Mouse (Mus musculus): Measurements from ENCODE around the gene AC140267.1. TPM values are rescaled to one million over a fixed set of nuclear protein-coding genes. Genes with fewer than 3 reads are reported as not detected.

Gene AC140267.1
- total RNA-seq, 2 experiments from 2014 or later: 15.2 to 19.6 TPM

DNA sequence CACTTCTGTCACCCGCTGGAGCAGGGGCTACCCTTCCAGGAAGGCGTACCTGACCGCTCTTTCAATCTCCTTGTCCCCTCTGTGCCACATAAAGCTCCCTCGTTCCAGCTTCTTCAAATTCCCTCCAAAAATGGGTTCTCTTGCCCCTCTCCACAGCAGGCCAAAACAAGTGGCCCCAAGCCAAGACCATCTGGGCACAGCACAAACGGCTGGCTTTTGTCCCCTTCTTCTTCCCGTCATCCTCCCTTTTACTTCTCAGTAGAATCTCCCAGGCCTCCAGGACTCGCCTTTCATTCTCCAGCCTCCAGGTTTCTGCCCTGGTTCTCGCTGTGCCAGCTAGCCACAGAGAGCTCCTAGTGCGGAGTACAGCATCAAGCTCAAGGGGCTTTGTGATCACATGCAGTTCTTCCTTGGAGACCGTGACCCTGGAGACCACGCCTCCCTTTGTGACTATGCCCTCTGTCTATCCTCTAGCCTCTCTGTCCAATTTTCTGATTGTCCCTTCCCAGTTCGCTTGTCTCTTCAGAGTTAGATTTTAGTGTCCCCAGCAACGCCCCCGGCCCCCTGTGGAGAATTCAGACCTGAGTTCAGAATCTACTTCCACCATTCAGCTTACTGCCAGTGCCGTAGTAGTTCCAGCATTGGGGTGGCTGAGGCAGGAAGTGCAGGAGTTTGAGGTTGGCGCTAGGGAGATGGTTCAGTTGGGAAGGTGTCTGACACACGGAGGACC, 7.4 kb upstream of the AC140267.1 start:
- DNase-seq (ENCODE audit: low spot score in 2 of 2): no peak

DNA sequence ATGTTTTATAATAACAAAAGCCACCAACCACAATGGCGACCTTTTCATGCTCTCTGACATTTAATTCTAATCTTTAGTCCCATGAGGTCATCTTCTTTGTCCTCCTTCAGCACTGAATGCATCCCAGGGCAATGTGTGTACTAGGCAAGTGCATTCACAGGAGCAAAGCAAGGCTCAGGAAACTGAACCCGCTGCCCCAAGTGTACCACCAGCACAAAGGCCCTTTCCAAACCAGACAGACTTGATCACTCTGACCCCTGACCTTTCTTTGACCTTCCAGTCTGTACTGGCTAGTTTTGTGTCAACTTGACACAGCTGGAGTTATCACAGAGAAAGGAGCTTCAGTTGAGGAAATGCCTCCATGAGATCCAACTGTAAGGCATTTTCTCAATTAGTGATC, 3.3 kb upstream of the AC140267.1 start:
- no peak for DNase-seq (ENCODE audit: low spot score in 2 of 2)

DNA sequence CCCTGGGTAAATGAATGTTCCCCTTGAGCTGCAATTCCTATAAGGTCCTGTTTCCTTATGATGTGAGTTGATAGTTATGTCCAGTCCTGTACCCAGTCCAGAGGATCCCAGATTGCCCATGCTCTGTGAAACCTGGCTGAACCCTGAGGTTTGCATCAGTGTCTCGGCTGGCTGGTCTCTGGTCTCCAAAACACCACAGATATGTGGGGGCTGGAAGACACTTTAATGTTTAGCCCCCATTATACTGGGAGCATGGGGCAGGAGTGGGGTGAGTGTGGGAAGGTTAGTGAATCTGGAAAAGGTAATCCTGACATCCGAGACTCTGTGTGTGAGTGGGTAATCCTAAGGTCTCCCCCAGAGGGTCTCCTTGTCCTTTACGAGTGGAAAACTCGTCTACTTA, 2.6 kb upstream of the AC140267.1 start:
- DNase-seq (ENCODE audit: low spot score in 2 of 2): no peak

DNA sequence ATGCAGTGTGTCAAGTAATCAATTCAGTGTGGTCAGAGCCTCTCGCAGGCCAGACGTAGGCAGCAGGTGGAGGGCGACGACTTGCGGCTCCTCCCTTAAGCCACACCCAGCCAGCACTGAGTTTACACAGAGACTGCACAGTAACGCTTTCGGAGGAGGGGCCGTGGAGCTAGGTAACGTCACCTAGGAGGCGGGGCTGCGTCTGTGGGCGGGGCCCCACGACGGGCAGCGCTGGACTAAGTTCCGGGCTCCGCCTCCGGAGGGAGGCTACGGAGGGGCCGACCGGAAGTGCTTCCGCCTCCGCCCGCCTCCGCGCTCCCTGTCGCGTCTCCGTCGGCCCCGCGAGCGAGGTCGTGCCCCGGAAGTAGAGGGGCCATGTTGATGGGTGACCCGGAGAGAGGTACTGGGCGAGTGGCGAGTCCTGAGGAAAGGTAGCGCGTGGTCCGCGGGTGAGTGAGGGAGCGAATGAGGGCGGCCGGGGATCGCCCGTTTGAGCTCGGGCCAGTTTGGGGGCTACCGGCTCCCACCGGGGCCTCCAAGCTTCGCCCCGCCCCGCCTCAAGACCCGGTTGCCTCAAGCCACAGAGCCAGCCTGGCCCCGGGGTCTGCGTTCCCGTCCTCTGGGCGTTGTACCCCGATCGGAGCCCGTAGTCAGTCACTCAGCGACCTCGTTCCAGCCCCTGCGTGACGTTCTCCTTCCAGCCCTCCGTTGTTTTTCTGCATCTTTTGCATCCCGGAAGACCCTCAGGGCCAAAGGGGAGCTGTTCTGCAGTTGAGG, 1.7 kb upstream of the AC140267.1 start, which contains the start of gene Mief1:
TSS of gene Mief1 (plus strand) at position 286 of the 777 bp plus-strand sequence.
- peak; percentile 95 to 98 for DNase-seq (ENCODE audit: low spot score in 2 of 2)

DNA sequence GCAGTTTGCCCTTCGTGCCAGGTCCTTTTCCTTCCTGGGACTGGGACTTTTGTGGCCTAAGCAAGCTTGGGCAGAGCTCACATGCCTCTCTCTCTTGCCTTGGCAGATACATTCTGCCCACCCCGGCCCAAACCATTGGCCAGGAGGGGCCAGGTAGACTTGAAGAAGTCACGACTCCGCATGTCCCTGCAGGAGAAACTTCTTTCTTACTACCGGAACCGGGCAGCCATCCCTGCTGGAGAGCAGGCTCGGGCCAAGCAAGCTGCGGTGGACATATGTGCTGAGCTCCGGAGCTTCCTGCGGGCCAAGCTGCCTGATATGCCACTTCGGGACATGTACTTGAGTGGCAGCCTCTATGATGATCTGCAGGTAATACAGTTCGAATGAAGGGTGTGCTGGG, 12.5 kb downstream of the AC140267.1 start:
- no peak for DNase-seq (ENCODE audit: low spot score in 2 of 2)

DNA sequence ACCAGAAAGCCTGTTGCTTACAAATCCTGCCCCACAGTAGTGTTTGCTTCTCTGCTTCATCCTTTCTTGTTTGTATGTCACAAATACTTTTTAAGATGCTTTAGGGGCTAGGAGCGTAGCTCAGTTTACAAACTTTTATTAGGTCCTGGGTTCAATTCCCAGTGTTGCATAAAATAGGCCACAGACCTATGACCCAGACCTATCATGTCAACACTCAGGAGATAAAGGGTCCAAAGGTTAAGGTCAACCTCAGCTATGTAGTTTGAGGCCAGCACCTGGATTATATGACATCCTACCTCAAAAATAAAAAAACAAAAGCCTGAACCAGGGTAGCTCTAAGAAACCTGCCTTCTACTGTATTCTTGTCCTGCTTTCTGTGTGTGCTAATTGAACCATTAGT, 13.0 kb downstream of the AC140267.1 start:
- DNase-seq (ENCODE audit: low spot score in 2 of 2): no peak

DNA sequence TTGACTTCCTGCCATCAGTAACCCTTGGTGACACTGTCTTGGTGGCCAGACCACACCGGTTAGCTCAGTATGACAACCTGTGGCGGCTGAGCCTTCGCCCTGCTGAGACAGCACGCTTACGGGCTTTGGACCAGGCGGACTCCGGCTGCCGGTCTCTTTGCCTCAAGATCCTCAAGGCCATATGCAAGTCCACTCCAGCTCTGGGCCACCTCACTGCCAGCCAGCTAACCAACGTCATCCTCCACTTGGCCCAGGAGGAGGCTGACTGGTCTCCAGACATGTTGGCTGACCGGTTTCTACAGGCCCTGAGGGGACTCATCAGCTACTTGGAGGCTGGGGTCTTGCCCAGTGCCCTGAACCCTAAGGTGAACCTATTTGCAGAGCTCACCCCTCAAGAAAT, 14.0 kb downstream of the AC140267.1 start:
- DNase-seq (ENCODE audit: low spot score in 2 of 2): no peak

DNA sequence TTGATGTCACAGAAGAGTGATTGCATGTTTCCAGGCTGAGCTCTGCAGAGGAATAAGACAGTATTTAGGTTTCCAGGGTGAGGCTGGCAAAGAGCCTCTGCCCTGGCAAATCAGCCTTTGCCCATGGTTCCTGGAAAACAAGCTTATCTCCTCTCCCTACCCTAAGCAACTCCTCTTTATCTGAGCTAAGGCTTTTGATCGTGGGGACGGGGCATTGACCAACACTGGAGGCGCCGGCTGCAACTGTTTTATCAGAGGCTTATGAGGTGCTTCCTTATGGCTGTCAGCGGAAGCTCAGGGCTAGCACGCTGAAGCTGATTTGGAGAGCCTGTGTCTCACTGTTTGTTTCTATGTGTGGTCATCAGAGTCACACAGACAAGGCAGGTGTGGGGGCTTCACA, 15.0 kb downstream of the AC140267.1 start:
- no peak for DNase-seq (ENCODE audit: low spot score in 2 of 2)

DNA sequence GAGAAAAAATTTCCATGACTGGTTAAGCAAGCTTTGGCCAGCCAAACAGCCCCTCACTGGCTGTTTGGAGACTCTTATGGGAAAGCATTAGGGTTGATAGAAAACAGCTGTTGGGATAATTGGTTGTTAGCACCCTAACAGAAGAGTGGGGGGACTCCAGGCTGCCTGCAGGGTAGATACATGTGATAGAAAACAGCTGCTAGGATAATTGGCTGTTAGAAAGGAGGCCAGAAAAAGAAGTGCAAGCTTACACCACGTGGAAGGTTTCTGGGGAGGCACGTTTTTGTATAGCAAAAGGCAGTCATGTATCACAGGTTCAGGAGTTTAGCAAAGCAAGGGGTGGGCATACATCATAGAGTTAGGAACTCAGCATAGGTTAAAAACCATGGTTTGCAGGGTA, 17.9 kb downstream of the AC140267.1 start:
- no peak for DNase-seq (ENCODE audit: low spot score in 2 of 2)

DNA sequence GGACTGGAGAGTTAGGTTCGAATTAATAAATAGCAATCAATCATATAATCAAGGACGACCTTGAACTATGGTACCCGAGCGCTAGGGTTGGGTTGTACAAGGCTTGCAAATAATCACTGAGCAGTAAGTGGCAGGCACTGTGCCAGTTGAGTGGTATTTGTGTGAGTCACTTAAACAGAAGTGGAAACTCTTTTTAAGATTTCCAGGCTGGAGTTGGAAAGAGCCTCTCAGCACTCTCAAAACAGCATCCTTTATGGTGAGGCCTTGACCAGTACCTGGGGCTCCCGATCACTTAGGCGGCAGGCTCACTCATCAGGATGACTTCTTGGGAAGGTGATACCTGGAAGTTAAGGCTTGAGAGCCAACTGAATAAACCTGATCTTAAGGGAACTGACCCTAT, 18.6 kb downstream of the AC140267.1 start:
- DNase-seq (ENCODE audit: low spot score in 2 of 2): peak in 1 of 2 experiments; percentile 50

DNA sequence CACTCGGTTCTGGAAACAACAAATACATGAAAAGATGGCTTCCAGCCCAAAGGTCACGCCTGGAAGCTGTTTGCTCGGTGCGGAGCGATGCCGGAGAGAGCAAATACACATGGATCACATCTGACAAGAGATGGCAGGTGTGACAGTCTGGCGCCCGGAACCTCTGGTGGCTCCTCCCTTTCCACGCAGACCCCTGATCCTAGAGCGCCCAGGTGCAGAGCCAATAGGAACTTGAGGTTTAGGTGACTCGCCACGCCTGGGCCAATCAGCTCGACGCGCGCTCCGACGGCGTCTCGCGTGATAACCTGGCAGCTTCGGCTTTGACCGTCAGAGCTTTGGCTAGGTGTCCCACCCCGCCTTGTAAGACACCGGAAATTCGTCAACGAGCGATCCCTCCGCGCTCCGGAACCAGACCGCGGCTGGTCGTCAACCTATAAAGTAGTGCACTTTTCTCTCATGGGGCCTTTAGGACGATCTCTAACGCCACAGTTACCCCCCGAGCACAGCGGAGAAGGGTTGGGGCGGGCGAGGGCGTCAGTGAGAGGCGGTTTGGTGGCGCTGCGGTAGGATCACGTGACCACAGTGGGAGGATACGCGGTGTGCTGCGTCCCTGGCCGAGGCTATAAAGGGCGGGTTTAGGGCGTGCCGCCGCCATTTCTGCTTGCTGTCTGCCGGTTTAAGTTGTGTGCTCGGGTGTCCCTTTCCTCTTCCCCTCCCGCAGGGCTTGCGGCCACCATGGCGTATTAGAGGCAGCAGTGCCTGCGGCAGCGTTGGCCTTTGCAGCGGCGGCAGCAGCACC, 19.4 kb downstream of the AC140267.1 start, which contains the start of gene Atf4:
TSS of gene Atf4 (plus strand) at position 338 of the 799 bp plus-strand sequence.
- DNase-seq (ENCODE audit: low spot score in 2 of 2): peak; percentile 99

DNA sequence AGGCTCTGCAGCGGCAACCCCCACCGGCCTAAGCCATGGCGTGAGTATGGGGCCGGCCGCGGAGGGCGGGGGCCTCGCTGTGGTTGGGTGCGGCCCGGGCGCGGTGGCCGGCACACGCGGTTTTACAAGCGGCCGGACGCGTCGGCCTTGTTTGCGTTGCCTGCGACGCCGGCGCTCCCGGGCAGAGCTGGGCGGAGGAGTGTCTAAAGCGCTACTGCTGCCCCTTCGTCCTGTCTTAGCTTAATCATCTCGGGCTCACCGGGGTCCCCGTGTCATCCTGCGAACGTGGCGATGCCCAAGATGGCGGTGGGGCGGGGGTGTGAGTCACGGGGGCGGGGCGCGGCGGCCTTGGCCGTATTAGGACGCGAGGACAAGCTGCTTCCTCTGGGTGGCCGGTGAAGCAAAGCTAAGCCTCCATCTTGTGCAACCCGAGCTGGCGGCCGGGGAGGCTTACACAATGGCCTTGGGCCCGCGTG, 20.0 kb downstream of the AC140267.1 start:
- DNase-seq (ENCODE audit: low spot score in 2 of 2): peak in 1 of 2 experiments; percentile 64

DNA sequence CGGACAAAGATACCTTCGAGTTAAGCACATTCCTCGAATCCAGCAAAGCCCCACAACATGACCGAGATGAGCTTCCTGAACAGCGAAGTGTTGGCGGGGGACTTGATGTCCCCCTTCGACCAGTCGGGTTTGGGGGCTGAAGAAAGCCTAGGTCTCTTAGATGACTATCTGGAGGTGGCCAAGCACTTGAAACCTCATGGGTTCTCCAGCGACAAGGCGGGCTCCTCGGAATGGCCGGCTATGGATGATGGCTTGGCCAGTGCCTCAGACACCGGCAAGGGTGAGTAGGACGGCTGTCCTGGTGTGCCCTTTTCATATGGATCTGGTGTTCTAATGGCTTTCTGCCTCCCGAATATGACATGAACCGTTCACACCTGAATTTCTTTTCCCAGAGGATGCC, 20.6 kb downstream of the AC140267.1 start:
- no peak for DNase-seq (ENCODE audit: low spot score in 2 of 2)

DNA sequence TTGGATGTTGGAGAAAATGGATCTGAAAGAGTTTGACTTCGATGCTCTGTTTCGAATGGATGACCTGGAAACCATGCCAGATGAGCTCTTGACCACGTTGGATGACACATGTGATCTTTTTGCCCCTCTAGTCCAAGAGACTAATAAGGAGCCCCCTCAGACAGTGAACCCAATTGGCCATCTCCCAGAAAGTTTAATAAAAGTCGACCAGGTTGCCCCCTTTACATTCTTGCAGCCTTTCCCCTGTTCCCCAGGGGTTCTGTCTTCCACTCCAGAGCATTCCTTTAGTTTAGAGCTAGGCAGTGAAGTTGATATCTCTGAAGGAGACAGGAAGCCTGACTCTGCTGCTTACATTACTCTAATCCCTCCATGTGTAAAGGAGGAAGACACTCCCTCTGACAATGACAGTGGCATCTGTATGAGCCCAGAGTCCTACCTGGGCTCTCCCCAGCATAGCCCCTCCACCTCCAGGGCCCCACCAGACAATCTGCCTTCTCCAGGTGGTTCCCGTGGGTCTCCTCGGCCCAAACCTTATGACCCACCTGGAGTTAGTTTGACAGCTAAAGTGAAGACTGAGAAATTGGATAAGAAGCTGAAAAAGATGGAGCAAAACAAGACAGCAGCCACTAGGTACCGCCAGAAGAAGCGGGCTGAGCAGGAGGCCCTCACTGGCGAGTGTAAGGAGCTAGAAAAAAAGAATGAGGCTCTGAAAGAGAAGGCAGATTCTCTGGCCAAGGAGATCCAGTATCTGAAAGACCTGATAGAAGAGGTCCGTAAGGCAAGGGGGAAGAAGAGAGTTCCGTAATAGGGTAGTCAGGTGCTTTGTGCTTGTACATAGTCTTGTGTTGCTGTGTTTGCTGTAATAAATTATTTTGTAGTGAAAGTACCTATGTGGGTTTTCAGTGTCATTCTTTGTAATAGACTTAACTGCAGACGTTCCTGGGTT, 21.3 kb downstream of the AC140267.1 start:
- DNase-seq (ENCODE audit: low spot score in 2 of 2): no peak

DNA sequence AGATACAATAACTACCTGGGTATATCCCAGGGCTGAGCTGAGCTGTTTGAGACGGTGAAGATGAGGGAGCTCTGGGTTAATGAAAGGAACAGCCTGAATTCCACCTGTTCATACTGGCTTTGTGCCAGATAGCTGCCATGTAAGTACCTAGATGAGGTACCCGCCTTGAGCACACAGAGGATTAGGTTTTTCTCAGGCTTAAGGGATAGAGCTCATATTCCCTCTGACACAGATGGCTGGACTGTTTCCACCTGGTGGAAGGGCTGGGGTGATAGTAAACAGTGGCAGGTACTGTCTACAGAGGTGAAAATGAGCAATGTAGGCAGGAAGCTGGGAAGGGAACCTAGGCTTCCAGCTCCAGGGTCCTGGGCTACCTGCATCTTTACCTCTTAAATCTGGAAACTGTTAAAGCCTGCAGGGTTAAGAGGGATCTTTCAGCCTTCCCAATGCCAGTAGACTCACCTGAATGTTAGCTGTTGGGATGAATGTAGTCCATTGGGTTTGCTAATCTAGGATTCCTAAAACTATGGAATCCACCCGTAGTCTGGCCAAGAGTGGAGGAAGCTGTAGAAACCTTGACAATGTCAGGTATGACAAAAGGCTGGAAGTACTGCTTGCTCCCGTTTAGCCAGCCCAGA, 22.1 kb downstream of the AC140267.1 start:
- no peak for DNase-seq (ENCODE audit: low spot score in 2 of 2)

DNA sequence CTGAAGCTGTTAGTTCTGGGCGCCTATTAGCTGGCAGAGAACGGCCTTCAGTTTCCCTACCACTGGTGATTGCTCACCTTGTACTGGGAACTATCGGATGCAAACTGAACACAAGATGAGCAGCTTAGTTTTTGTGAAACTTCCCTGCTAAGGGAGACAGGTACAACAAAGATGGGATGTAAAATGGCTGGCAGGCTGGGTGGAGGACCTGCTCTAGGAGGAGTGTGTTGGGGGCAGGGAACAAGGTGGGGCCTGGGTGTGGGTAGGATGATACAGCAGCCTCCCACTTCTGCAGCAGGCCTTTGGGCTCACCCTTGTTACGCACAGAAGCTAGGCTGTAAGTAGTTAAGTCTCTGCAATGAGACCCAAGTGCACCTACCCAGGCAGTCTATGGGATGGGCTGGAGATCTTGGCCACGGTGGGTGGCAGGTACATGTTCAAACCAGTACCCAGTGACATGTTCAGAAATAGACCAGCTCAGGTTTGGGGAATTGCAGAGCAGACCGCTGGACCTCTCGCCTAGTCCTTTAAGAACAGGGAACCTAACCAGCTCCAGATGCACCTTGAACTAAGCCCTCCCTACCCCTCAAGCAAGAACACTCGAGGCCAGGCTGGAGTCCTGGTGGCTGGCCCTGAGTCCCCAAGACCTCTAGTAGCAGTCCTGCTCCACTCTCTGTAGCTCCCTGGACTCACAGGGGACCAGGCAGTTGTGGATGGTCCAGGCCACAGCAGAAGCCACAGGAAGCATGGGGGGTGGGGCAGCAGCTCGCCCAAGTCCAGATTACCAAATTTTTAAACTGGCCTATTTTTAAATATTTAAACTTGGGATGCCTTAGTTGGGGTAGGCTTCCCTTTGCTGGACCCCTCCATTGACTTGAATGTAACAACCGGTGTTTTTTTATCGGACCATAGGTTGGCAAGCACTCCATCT, 22.9 kb downstream of the AC140267.1 start:
- DNase-seq (ENCODE audit: low spot score in 2 of 2): peak in 1 of 2 experiments; percentile 34

DNA sequence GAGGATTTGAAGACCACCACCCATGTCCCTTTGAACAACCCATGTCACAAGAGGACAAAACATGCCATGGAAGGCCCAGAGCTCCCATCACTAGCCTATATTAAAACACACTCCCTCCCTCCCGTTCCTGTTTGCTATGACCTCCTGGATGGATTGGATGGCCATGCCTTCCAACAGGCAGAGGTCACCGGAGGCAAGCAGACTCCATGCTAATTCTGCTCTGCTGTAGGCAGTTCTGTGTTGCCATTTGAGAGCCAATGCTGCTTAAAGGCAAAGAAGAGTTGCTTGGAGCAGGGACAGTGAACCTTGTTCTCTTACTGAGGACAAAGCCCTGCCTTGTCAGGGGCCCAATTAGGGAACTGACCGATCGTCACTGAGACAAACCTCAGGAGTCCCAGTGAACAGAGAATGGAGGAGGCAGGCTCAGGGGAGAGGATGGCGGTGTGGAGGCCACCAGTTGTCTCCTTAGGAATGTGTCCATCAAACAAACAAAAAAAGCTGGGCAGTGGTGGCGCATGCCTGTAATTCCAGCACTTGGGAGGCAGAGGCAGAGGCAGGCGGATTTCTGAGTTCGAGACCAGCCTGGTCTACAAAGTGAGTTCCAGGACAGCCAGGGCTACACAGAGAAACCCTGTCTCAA, 23.9 kb downstream of the AC140267.1 start:
- no peak for DNase-seq (ENCODE audit: low spot score in 2 of 2)

DNA sequence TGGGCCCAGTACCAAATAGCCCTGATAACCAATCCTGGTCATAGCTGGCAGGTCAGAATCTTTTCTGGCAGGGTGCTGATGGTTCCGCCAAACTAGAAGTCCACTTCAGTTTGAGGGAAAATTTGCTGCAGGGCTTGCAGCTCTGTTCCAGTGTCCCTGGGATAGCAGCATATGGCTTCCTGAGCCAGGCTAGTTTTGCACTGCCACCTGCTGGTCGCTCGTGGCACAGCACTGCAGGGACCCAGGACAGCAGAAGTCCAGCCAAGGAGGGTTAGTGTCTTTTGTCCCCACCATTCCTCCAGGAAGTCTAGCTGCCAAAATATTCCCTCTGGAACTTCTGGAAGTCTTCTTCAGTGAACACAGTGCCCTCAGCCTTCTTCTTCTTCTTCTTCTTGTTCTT, 25.0 kb downstream of the AC140267.1 start:
- peak; percentile 71 to 89 for DNase-seq (ENCODE audit: low spot score in 2 of 2)
